Mouse (Mus musculus): Measurements from ENCODE around the gene Sncb.

Gene Sncb

DNA sequence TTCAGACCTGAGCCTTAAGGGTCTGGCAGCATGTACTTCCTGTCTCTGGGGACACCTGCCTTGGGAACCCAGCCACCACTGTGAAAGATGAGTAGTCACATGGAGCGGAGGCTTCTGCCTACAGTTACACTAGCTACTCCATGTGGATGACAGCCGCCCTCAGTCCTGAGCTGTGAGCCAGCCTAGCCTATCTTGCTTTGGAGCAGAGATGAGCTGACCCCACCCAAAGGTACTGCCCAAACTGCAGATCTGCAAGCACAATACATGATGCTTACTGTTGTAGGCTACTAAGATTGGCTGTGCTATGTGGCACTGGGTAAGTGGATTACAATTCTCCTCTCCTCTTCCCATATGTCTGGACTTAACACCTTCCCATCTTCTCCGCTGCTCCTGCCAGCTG, 14.7 kb upstream of the Sncb start:
- no peak for DNase-seq

- DNase-seq = peak; percentile 41 to 49
Observed at GRCm38 (mm10) chr13:54780592-54780991, 14.2 kb upstream of the Sncb start.

GRCm38 (mm10) chr13:54767012-54767411, 617 bp upstream of the Sncb start:
- no peak for DNase-seq

- peak in 1 of 2 experiments; percentile 4 for DNase-seq
Observed at GRCm38 (mm10) chr13:54765281-54766191, 859 bp downstream of the Sncb start.

DNA sequence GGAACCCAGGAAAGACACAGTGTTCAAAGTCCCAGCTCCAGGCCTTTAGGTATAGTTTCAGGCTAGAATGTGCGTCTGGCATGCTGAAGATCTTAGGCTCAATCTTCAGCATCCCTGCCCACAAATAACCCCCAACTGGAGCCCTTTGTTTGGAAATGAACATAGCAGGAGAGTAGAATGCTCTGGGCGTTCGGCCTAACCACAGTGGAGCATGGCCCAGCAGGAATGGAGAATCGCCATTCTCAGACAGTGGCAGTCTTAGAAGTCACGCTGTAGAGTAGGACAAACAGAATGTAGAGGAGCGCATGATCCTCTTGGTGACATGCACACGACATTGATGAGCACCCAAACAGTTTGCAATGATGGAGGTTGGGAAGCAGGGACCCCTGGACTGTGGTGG, 5.5 kb downstream of the Sncb start:
- DNase-seq = no peak

- DNase-seq = no peak
Observed at GRCm38 (mm10) chr13:54760164-54760795, 6.1 kb downstream of the Sncb start.

DNA sequence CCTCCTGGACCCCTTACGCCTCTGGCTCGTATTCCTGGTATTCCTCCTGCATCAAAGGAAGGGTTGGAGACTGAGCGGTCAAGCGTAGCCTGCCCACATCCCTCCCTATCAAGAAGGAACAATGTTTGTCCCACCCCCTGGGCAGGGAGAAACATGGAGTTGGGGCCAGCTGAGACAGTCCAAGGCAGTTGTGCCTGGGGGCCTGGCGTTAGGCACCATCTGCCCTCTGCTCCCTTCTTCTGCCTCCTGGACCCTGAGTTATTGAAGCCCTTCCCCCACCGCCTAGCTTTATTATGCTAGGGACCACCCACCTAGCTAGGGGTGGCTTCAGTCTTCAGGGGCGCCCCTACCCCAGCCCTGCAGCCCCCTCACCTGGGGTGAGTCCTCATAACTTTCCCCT, 6.9 kb downstream of the Sncb start:
- no peak for DNase-seq

DNA sequence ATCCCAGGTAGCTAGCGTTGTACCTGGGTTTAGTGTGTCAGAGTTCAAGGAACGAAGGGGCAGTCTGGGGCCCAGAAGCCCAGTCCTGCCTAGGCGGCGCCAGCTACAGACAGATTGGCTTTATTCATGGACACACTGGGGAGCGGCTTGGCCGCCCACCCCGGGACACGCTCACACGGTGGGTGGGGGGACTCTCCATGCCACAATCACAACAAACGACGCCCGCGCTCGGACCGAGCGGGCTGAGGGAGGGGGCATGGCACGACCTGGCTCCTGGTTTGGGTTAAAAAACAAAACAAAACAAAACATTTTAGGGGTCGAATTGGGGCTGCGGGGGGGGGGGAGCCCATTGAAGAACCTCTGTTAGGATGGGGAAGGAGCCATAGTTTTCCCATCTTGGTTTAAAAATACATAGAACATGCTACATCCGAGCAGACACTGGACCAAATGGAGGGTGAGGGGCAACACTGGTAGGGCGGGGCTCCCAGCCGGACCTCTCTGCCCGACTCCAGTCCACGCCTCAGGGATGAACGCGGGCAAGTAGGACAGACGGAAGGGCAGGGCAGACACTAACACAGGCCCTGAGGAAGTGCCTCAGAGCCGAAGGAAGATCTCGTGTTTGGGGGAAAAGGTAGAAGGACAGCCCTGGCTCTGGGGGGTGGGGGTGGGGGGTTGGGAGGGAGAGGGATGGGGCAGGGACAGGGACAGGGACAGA, 7.5 kb downstream of the Sncb start:
- DNase-seq = no peak

DNA sequence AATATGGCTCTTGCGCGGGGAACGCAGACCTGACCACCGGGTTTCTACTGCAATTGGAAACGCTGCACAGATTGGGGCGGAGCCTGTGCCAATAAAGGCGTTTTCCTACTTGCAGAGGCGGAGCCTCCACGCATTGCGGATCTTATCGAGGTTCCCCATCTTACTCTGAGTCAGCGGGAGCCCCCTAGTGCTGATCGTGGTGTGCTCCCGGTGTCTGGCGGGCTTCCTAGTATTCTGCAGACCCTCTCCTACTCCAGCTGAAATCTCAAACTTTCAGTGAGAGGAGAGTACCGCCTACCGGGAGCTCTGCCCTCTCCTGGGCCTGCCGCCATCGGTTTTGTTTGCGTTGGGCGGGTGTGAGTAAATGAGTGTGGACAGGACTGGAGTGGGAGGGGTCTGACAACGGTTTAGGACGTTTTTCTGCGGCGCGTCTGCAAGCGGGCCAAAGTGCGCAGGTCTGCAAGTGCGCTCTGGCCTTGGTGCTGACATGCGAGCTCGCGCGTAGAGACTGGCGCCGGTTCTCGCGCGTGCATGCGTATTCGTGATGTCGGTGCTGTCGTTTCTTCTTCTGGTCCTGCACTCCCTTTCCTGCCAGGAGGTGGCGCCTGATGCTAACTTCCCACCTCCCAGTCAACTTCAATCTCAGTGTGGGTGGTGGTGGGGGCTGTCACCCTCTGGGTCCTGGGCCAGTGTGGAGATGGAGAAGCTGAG, 8.2 kb downstream of the Sncb start:
- DNase-seq = peak; percentile 93 to 96

- DNase-seq = no peak
Observed at GRCm38 (mm10) chr13:54757093-54757830, 9.1 kb downstream of the Sncb start.

DNA sequence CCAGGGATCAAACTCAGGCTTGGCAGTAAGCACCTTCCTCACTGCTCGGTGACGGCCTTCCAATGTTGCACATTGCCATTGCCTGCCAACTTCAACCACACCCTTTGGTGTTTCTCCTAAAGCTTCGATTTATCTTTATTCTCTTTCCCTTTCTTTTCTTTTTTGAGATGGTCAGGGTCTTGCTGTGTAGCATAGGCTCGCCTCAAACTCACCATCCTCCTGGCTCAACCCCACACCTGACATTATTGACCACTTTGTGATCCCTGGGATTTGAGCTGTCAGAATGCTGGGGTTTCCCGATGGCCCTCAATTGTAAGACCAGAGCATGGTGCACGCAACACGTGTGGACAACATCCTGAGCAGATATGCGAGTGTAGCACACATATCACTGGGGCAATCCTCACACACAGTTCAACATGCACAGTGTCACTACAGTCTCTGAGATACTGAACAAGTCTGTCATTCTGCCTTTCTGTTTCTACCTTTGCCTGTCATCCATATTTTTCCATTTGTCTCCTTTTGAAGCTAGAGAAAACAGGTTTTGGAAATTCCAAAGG, 10.2 kb downstream of the Sncb start:
- DNase-seq = no peak

DNA sequence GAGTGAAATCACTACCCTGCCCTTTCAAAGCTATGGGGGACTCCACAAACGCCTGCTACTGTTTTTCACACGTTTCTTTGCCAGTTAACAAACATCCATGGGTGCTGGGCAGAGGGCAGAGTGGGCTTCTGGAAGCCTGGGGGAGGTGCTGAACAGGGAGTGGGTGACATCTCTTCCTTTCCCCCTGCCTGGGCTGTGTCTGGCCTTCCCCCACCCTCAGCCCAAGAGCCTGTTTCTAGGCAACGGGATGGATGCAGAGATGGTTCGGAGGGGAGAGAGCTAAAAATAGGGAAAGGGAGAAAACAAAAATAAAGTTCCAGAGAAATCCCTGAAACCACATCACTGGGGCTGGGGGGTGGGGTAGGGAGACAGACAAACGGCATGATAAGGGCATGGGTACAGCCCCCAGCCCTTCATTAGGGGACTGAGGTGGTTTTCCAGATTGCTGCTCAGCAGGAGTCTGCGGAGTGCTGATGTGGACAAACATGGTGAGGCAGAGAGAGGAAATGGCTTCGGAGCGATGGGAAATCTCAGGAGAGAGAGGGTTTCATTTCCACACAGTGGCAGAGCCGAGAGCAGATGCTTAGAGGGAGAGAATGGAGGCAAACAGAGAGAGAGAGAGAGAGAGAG, 11.1 kb downstream of the Sncb start:
- DNase-seq = no peak

DNA sequence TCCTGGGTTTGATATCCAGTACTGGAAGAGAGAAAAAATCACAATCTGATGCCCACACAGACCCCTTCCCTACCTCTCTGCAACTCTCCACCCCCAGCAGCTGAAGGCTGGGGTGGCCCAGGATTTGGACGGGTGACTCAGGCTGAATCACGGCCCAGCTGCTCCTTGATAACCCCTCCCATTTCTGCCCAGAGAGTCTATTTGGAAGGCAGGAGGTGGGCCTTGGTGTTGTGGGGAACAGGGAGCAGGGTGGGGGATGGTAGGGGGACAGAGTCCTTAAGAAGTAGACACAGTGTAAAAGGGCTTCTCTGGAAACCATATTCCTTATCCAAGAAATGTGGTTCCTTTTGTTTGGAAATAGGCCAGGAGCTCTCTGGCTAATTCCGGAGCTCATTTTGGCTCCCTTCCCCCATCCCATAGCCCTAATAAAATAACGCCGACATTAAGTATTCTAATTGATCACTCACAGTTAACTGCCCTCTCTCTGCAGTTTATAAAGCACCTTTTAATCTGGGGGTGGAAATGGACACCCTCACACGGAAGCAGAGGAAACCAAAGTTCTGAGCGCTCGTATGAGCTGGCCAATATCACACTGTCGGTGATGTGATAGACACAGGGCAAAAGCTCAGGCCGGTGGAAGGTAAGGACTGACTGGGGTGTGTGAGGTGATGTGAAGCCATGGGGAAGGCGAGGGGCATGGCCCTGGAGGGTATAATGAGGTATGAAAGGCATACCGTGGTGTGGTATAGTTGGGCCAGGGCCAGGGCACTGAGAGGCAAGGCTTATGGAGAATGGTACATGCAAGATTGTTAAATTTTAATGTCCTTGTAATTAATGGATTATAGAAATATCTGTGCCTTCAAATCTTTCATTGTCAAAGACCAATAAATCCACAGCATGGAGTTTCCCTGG, 12.0 kb downstream of the Sncb start:
- no peak for DNase-seq

GRCm38 (mm10) chr13:54753733-54754132, 12.7 kb downstream of the Sncb start:
- no peak for DNase-seq

- DNase-seq = no peak
Observed at GRCm38 (mm10) chr13:54752656-54753055, 13.7 kb downstream of the Sncb start.

GRCm38 (mm10) chr13:54750699-54751098, 15.7 kb downstream of the Sncb start:
- DNase-seq = peak; percentile 73 to 77

GRCm38 (mm10) chr13:54749864-54750411, 16.5 kb downstream of the Sncb start, which contains the start of gene Gprin1:
Gene Gprin1, minus strand, starts transcription at chr13:54749874.
- DNase-seq = no peak

- peak; percentile 69 to 78 for DNase-seq
Observed at GRCm38 (mm10) chr13:54749061-54749863, 17.1 kb downstream of the Sncb start.

DNA sequence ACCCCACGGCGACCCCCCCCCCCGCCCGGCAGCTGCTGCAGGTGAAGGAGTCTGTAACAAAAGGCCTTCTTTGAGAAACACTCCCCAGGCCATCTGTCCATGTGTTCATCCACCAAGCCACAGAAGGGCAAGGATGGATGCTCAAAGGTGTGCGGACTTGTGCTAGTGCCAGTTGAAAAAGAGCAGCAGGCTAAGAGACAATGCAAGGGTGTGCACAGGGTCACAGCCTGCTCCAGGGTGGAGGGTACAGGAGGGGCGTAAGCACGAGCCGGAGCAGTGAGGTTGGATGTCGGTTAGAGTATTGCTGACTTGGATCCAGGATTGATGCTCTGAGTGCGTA, 17.7 kb downstream of the Sncb start:
- no peak for DNase-seq

Data from kidney, postnatal 4 days (tissue).